Mouse (Mus musculus): Measurements from ENCODE around the gene Zc3h12c. TPM values are rescaled to one million over a fixed set of nuclear protein-coding genes. Genes with fewer than 3 reads are reported as not detected.
A peak's percentile ranks its signal among the peaks of the same experiment; 100 is the strongest.

Gene Zc3h12c
- polyA plus RNA-seq (2014; fragmentation: Nextera tagmentation; extraction: Ambion mirVana), result 12.6 and 16.2 TPM in 2 replicates

DNA sequence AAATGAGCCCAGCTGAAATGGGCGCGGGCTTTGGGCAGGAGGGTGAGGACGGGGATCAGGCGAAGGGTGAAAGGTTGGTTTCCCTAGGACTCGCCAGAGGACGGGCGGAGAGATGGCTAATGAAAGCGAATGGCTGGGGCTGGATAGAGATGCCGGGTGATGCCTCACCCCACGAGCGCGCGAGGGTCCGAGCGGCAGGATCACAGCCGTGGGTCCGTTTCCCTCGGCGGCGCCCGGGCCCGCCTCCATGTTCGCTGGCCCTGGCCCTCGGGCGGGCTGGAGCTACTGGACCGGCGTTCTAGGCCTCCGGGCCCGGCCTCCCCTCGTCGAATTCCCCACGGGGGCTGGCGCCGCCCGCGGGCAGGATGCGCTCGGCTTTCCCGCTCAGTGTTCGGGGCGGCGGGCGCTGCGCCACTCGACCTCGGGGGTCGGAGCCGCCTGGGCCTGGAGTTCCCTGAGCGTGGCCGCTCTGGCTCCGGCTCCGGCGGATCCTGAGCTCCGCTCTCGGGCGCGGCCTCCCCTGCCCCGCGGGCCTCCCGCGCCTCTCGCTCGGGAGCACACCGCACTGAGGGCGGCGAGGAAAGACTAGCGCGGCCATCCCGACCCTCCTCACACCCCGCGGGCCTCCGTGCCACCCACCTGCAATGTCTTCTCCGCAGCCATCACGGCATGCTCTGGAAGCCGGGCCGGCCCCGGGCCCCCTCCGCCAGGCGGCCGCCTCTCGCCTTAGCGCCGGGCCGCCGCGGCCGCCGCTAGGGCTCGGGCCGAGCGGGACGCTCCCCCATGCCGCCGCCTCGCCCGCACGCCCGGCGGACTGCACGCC is at the start of gene Zc3h12c:
Gene Zc3h12c (minus strand): TSS at position 710 of the 823 bp plus-strand sequence.
- no peaks in the 10 kb centered on the region for H3K4me1 ChIP-seq (replicated peaks; ENCODE audit: control insufficient read depth, insufficient read depth, low read length)
- H3K4me3 ChIP-seq (ENCODE audit: low read depth, low read length), result peak within 1 kb of the TSS; percentile 92
- peak within 1 kb of the TSS; percentile 95 for H3K27ac ChIP-seq (ENCODE audit: low read depth, low read length)
- H3K9me3 ChIP-seq (ENCODE audit: control insufficient read depth, low read length), result no peaks in the 10 kb centered on the region
- peak within 1 kb of the TSS; percentile 99 for H3K9ac ChIP-seq (ENCODE audit: low read depth, low read length)
- H3K36me3 ChIP-seq (ENCODE audit: control insufficient read depth, insufficient read depth, low read length), result no peaks in the 10 kb centered on the region
- H3K4me2 ChIP-seq (replicated peaks; ENCODE audit: low read depth, low read length), result peak within 1 kb of the TSS; percentile 58
- DNase-seq (ENCODE audit: low spot score) (peak; percentile 83), ATAC-seq (ENCODE audit: low FRiP score) (peak; percentile 88)
- under 1% methylated on average over 73 of the region's 100 CpGs for WGBS
- no peaks in the 10 kb centered on the region for H3K27me3 ChIP-seq (ENCODE audit: control insufficient read depth, insufficient read depth, low read length)

DNA sequence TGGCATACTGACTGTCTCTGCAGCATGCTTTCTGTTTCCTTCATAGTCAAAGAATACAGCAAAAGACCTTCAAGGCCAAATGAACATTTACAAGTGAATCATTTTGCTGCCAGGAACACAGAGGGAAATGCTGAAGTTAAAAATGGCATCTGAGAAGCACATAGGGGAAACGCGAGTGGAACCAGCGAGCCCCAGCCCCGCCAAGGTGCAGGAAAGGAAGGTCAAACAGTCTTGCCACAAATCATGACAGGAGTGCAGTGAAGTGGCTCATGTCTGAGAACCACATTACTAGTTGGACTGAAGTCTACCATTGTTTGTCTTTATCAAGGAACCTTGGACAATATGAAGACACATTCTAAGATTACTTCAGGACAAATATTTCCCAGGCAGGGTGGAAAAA is 49.3 kb upstream of the Zc3h12c start:
- Histone ChIP-seq H3K36me3 (ENCODE audit: control insufficient read depth, insufficient read depth, low read length) (no peaks in the 10 kb centered on the region), H3K4me2 (replicated peaks; ENCODE audit: low read depth, low read length) (no peak overlapping the region), H3K4me1 (replicated peaks; ENCODE audit: control insufficient read depth, insufficient read depth, low read length) (no peaks in the 10 kb centered on the region), H3K9ac (ENCODE audit: low read depth, low read length) (no peak overlapping the region), H3K9me3 (ENCODE audit: control insufficient read depth, low read length) (no peaks in the 10 kb centered on the region), H3K27me3 (ENCODE audit: control insufficient read depth, insufficient read depth, low read length) (no peaks in the 10 kb centered on the region), H3K4me3 (ENCODE audit: low read depth, low read length) (no peak overlapping the region), H3K27ac (ENCODE audit: low read depth, low read length) (no peak overlapping the region)
- ATAC-seq (ENCODE audit: low FRiP score) (no peak), DNase-seq (ENCODE audit: low spot score) (no peak)
- WGBS, result 83% methylated on average over 4 of the region's 4 CpGs

DNA sequence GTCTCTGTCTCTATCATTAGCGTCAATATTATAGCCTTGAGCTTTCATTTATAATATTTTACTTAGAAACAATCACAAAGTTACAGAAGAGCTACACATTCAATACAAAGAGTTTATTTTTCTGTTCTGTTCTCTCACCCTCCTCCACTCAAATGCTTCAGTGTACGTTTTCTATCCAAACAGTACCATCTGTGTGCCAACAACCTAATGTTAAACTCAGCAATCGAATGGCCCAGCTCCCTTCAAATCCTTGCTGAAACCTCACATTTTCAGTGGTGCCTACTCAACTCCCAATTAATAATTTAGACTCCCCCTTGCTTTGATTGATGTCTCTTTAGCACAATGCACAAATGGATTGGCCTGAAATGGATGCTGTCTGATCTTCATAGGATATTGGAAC is 46.9 kb upstream of the Zc3h12c start:
- Histone ChIP-seq H3K4me1 (replicated peaks; ENCODE audit: control insufficient read depth, insufficient read depth, low read length) (no peaks in the 10 kb centered on the region), H3K36me3 (ENCODE audit: control insufficient read depth, insufficient read depth, low read length) (no peaks in the 10 kb centered on the region), H3K4me3 (ENCODE audit: low read depth, low read length) (no peak overlapping the region), H3K27ac (ENCODE audit: low read depth, low read length) (no peak overlapping the region), H3K9me3 (ENCODE audit: control insufficient read depth, low read length) (no peaks in the 10 kb centered on the region), H3K27me3 (ENCODE audit: control insufficient read depth, insufficient read depth, low read length) (no peaks in the 10 kb centered on the region), H3K4me2 (replicated peaks; ENCODE audit: low read depth, low read length) (no peak overlapping the region), H3K9ac (ENCODE audit: low read depth, low read length) (no peak overlapping the region)
- 92% methylated on average over 3 of the region's 3 CpGs for WGBS
- ATAC-seq (ENCODE audit: low FRiP score) (no peak), DNase-seq (ENCODE audit: low spot score) (no peak)

DNA sequence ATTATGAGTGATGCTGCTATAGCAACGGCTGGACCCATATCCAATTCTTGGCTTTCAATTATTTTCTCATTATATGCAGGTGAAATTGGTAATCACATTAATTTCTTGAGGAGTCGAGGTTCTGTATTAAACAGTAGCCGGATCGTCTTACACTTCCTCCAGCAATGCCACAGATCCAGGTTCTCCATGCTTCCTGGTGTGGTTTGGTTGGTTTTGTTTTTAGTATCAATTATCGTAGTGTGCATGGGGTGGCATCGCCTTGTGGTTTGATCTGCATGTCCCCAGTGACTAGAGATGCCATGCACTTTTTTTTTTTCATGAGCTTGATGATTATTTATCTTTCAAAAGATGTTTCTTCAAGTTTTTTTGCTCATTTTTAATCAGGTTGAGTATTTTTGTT is 44.0 kb upstream of the Zc3h12c start:
- no peak for ATAC-seq (ENCODE audit: low FRiP score)
- Histone ChIP-seq H3K9ac (ENCODE audit: low read depth, low read length) (no peak overlapping the region), H3K27me3 (ENCODE audit: control insufficient read depth, insufficient read depth, low read length) (no peaks in the 10 kb centered on the region), H3K4me1 (replicated peaks; ENCODE audit: control insufficient read depth, insufficient read depth, low read length) (no peaks in the 10 kb centered on the region), H3K36me3 (ENCODE audit: control insufficient read depth, insufficient read depth, low read length) (no peaks in the 10 kb centered on the region), H3K4me2 (replicated peaks; ENCODE audit: low read depth, low read length) (no peak overlapping the region), H3K27ac (ENCODE audit: low read depth, low read length) (no peak overlapping the region), H3K4me3 (ENCODE audit: low read depth, low read length) (no peak overlapping the region), H3K9me3 (ENCODE audit: control insufficient read depth, low read length) (no peaks in the 10 kb centered on the region)
- no peak for DNase-seq (ENCODE audit: low spot score)
- 89% methylated on average over 6 of the region's 6 CpGs for WGBS

DNA sequence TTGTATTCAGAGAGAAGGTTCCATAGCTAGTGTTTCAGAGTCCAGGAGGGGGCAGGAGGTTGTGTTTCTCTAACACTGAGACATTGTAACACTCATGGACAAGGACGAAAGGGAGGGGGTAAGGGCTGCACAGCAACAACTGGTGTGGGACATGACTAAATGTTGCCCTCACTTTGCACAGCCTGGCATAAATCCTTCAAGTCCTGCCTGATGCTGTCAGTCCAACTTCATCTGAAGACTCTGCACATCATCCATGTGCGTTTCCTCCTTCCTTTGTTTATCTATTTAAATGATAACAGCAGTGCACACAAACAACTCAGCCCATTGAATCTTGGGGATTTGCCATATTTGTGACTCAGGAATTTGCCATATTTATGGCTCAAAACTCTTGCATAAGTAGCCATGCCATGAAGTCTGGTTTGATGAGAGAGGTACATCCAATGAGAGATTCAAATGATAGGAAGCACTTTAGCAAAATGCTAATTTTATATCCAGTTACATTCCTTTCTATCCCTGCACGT is 40.2 kb upstream of the Zc3h12c start:
- Histone ChIP-seq H3K4me2 (replicated peaks; ENCODE audit: low read depth, low read length) (no peak overlapping the region), H3K27me3 (ENCODE audit: control insufficient read depth, insufficient read depth, low read length) (no peaks in the 10 kb centered on the region), H3K9ac (ENCODE audit: low read depth, low read length) (no peak overlapping the region), H3K36me3 (ENCODE audit: control insufficient read depth, insufficient read depth, low read length) (no peaks in the 10 kb centered on the region), H3K4me1 (replicated peaks; ENCODE audit: control insufficient read depth, insufficient read depth, low read length) (no peaks in the 10 kb centered on the region), H3K27ac (ENCODE audit: low read depth, low read length) (no peak overlapping the region), H3K9me3 (ENCODE audit: control insufficient read depth, low read length) (no peaks in the 10 kb centered on the region), H3K4me3 (ENCODE audit: low read depth, low read length) (no peak overlapping the region)
- ATAC-seq (ENCODE audit: low FRiP score) (no peak), DNase-seq (ENCODE audit: low spot score) (no peak)
- WGBS, result 85% methylated on average over 3 of the region's 3 CpGs

DNA sequence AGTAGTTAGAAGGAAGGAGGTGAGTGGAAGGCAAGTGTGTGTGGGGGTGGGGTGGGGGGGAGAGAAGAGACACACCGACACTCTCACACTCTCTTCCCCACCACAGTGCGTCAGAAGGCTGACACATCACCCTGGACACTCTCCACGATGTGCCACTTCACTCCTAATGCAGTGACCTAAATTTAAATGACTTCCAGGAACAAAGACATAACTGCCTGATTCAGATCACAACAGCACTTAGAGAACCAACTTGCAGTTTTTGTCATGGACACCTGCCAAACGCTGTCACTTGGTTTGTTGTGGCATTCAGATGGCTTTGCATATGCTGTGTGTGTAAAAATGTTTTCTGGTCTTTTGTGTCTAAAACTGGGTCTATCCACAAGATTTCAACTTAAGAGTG is 34.8 kb upstream of the Zc3h12c start:
- WGBS, result 87% methylated on average over 4 of the region's 4 CpGs
- ATAC-seq (ENCODE audit: low FRiP score) (no peak), DNase-seq (ENCODE audit: low spot score) (no peak)
- Histone ChIP-seq H3K9ac (ENCODE audit: low read depth, low read length) (no peak overlapping the region), H3K4me2 (replicated peaks; ENCODE audit: low read depth, low read length) (no peak overlapping the region), H3K27ac (ENCODE audit: low read depth, low read length) (no peak overlapping the region), H3K4me1 (replicated peaks; ENCODE audit: control insufficient read depth, insufficient read depth, low read length) (no peaks in the 10 kb centered on the region), H3K9me3 (ENCODE audit: control insufficient read depth, low read length) (no peaks in the 10 kb centered on the region), H3K27me3 (ENCODE audit: control insufficient read depth, insufficient read depth, low read length) (no peaks in the 10 kb centered on the region), H3K36me3 (ENCODE audit: control insufficient read depth, insufficient read depth, low read length) (no peaks in the 10 kb centered on the region), H3K4me3 (ENCODE audit: low read depth, low read length) (no peak overlapping the region)

DNA sequence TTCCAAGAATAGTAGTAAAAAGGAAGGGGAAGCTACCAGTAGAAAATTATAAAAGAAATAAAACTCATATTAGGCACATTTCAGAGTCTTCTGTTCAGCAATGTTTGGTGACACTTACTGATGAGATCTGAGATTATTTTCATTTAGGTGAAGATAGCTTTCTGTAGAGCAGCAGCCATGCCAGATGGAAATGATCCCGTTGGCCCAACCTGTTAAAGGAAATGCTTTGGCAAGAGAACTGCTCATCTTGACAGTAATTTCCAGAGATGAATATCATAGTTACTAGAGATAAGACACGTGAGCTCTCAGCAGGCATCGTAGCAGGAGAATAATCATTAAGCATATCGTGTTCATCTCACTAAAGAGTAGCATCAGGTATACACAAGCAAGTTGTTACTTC is 31.9 kb upstream of the Zc3h12c start:
- H3K27me3 ChIP-seq (ENCODE audit: control insufficient read depth, insufficient read depth, low read length), result no peaks in the 10 kb centered on the region
- H3K36me3 ChIP-seq (ENCODE audit: control insufficient read depth, insufficient read depth, low read length), result no peaks in the 10 kb centered on the region
- no peaks in the 10 kb centered on the region for H3K4me1 ChIP-seq (replicated peaks; ENCODE audit: control insufficient read depth, insufficient read depth, low read length)
- H3K9me3 ChIP-seq (ENCODE audit: control insufficient read depth, low read length), result no peaks in the 10 kb centered on the region
- no peak overlapping the region for H3K4me3 ChIP-seq (ENCODE audit: low read depth, low read length)
- WGBS, result 88% methylated on average over 4 of the region's 4 CpGs
- H3K9ac ChIP-seq (ENCODE audit: low read depth, low read length), result no peak overlapping the region
- no peak overlapping the region for H3K27ac ChIP-seq (ENCODE audit: low read depth, low read length)
- no peak for DNase-seq (ENCODE audit: low spot score)
- no peak for ATAC-seq (ENCODE audit: low FRiP score)
- H3K4me2 ChIP-seq (replicated peaks; ENCODE audit: low read depth, low read length), result no peak overlapping the region

DNA sequence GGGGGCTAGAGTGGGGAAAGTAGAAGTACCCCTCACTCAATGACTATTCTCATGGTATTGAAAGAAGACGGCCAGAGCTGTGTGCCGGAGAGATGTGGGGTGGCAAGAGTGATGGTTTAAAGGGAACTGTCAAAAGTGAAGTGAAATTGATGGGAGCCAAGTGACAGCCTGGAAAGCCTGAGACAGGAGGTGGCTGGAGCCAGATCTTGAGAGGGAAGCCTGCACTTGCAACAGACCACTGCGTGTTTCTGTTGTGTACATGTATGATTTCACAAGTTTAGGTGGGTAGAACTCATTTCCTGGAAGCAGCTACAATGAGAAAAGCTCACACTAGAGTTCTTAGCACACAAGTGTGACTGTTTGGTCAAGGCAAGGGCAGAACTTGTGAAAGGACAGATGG is 27.5 kb upstream of the Zc3h12c start:
- Histone ChIP-seq H3K4me2 (replicated peaks; ENCODE audit: low read depth, low read length) (no peak overlapping the region), H3K9me3 (ENCODE audit: control insufficient read depth, low read length) (no peaks in the 10 kb centered on the region), H3K4me3 (ENCODE audit: low read depth, low read length) (no peak overlapping the region), H3K9ac (ENCODE audit: low read depth, low read length) (no peak overlapping the region), H3K4me1 (replicated peaks; ENCODE audit: control insufficient read depth, insufficient read depth, low read length) (no peaks in the 10 kb centered on the region), H3K36me3 (ENCODE audit: control insufficient read depth, insufficient read depth, low read length) (no peaks in the 10 kb centered on the region), H3K27ac (ENCODE audit: low read depth, low read length) (no peak overlapping the region), H3K27me3 (ENCODE audit: control insufficient read depth, insufficient read depth, low read length) (no peaks in the 10 kb centered on the region)
- 89% methylated on average over 3 of the region's 3 CpGs for WGBS
- ATAC-seq (ENCODE audit: low FRiP score) (no peak), DNase-seq (ENCODE audit: low spot score) (no peak)

DNA sequence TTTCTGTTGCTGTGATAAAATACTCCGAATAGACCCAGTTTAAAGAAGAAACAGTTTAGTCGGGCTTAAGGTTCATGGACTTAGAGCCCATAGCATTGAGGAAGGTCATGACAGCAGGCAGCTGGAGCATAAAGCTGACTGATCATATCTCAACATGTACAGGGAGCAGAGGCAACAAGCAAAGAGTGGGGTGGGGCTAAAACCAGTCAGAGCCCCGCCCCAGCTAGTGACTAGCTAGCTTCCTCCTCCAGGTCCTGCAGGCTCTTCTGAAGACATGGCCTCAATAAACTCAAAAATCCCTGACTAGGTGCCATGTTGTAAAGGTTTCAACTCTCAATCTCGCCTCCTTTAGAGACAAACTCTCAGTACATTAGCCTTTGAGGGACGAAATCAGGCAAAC is 25.5 kb upstream of the Zc3h12c start:
- Histone ChIP-seq H3K4me2 (replicated peaks; ENCODE audit: low read depth, low read length) (no peak overlapping the region), H3K27ac (ENCODE audit: low read depth, low read length) (no peak overlapping the region), H3K27me3 (ENCODE audit: control insufficient read depth, insufficient read depth, low read length) (no peaks in the 10 kb centered on the region), H3K36me3 (ENCODE audit: control insufficient read depth, insufficient read depth, low read length) (no peaks in the 10 kb centered on the region), H3K4me1 (replicated peaks; ENCODE audit: control insufficient read depth, insufficient read depth, low read length) (no peaks in the 10 kb centered on the region), H3K9ac (ENCODE audit: low read depth, low read length) (no peak overlapping the region), H3K9me3 (ENCODE audit: control insufficient read depth, low read length) (no peaks in the 10 kb centered on the region), H3K4me3 (ENCODE audit: low read depth, low read length) (no peak overlapping the region)
- WGBS, result 85% methylated on average over 5 of the region's 5 CpGs
- DNase-seq (ENCODE audit: low spot score) (no peak), ATAC-seq (ENCODE audit: low FRiP score) (no peak)

Data from hindbrain, embryonic 11.5 days (tissue).